Mouse (Mus musculus): ENCODE data around the gene Smr2. TPM values are rescaled to one million over a fixed set of nuclear protein-coding genes. Genes with fewer than 3 reads are reported as not detected.
"Not testable (repeated sequence)": the region's sequence is repeated elsewhere in the genome, so short reads cannot be mapped to it uniquely, and the experiment has no call there.

The Smr2 gene
- polyA plus RNA-seq (2014; fragmentation: Nextera tagmentation; extraction: Ambion mirVana), result not detected in 2 replicates

DNA sequence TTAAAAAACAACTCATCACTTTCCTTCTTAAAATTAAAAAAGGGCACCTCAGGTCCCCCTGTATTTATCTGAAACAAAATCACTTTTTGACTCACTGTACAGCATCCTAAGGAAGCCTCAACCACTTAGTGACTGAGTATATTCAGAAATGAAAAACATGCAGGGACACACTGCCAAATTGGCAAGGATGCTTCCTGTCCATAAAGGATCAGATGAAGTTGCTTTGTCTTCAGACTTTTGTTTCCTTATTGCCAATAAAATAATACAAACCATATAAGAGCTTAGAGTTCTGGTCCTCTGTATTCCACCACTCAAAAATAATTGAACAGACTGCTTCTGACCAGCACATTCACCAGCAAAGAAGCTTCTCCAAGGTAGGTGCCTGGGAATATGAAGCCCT is at the start of gene Smr2:
Gene Smr2 (plus strand): TSS at position 301 of the 400 bp plus-strand sequence.
- ATAC-seq (ENCODE audit: insufficient read depth); H3K4me3 ChIP-seq (ENCODE audit: low read depth, low read length); DNase-seq; H3K9ac ChIP-seq; H3K4me2 ChIP-seq; H3K27me3 ChIP-seq (ENCODE audit: insufficient read depth, low read length); H3K4me1 ChIP-seq (ENCODE audit: insufficient read depth); H3K27ac ChIP-seq (ENCODE audit: low read depth); H3K9me3 ChIP-seq (ENCODE audit: low read depth, low read length); H3K36me3 ChIP-seq (ENCODE audit: insufficient read depth): not testable (repeated sequence)

DNA sequence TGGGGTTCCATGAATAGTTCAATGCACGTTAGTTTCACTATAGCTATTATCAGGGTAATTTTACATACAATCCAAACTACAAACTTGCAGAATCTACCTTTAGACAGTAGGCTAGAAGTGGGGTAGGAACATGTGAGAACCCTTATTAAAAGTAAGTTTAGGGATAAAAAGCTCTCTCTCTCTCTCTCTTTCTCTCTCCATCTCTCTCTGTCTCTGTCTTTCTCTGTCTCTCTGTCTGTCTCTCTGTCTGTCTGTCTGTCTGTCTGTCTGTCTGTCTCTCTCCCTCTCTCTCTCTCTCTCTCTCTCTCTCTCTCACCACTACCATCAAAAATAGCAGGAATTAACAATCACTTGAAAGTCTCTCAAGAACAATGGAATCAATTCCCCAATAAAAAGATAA is 25.1 kb downstream of the Smr2 start, which contains the start of gene Gm11116:
Gene Gm11116 (minus strand): TSS at position 101 of the 400 bp plus-strand sequence.
- no peaks in the 10 kb centered on the region for H3K27me3 ChIP-seq (ENCODE audit: insufficient read depth, low read length)
- H3K27ac ChIP-seq (ENCODE audit: low read depth), result no peak within 1 kb of the TSS
- no peaks in the 10 kb centered on the region for H3K9me3 ChIP-seq (ENCODE audit: low read depth, low read length)
- ATAC-seq (ENCODE audit: insufficient read depth), result no peak
- H3K4me3 ChIP-seq (ENCODE audit: low read depth, low read length), result no peak within 1 kb of the TSS
- no peak within 1 kb of the TSS for H3K9ac ChIP-seq
- H3K4me1 ChIP-seq (ENCODE audit: insufficient read depth), result no peaks in the 10 kb centered on the region
- DNase-seq, result no peak
- H3K36me3 ChIP-seq (ENCODE audit: insufficient read depth), result no peaks in the 10 kb centered on the region
- no peak for TF ChIP-seq CTCF (IDR thresholded peaks at IDR 0.05; ENCODE audit: low read depth)
- no peak within 1 kb of the TSS for H3K4me2 ChIP-seq
- 68% methylated on average over 1 of the region's 1 CpGs for WGBS

DNA sequence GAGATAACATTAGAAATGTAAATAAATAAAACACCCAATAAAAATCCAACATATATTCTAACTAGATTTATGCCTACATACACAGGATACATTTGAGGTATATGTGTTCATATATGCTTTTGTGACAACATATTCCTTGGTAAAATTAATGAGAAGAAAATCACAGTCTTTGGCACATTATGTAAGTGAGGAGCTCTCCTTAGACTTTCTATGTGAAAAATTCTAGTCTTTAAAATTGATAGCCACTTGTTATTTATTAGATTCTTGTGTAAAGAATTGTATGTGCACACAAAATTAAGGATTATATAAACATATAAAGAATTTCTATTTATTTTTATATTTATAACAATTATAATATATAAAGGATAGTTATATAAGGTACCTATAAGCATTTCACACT is 67.6 kb downstream of the Smr2 start, which contains the start of gene Gm11115:
Gene Gm11115 (minus strand): TSS at position 101 of the 400 bp plus-strand sequence.
- Histone ChIP-seq H3K27ac (ENCODE audit: low read depth) (no peak within 1 kb of the TSS), H3K36me3 (ENCODE audit: insufficient read depth) (no peaks in the 10 kb centered on the region), H3K9me3 (ENCODE audit: low read depth, low read length) (no peaks in the 10 kb centered on the region), H3K9ac (no peak within 1 kb of the TSS), H3K4me2 (no peak within 1 kb of the TSS), H3K27me3 (ENCODE audit: insufficient read depth, low read length) (no peaks in the 10 kb centered on the region), H3K4me3 (ENCODE audit: low read depth, low read length) (no peak within 1 kb of the TSS), H3K4me1 (ENCODE audit: insufficient read depth) (no peaks in the 10 kb centered on the region)
- DNase-seq (no peak), ATAC-seq (ENCODE audit: insufficient read depth) (no peak)
- TF ChIP-seq CTCF (IDR thresholded peaks at IDR 0.05; ENCODE audit: low read depth), result no peak

Other genes starting within 250 kb of the Smr2 start
- not detected in 2 replicates for gene Odam, start 201.5 kb upstream of the Smr2 start, polyA plus RNA-seq (2014; fragmentation: Nextera tagmentation; extraction: Ambion mirVana)
- not detected in 2 replicates for gene Csn3, start 161.0 kb upstream of the Smr2 start, polyA plus RNA-seq (2014; fragmentation: Nextera tagmentation; extraction: Ambion mirVana)
- not detected in 2 replicates for gene 2310003L06Rik, start 117.1 kb upstream of the Smr2 start, polyA plus RNA-seq (2014; fragmentation: Nextera tagmentation; extraction: Ambion mirVana)
- not detected in 2 replicates for gene Gm28434, start 117.0 kb upstream of the Smr2 start, polyA plus RNA-seq (2014; fragmentation: Nextera tagmentation; extraction: Ambion mirVana)
- not detected in 2 replicates for gene Cabs1, start 107.1 kb upstream of the Smr2 start, polyA plus RNA-seq (2014; fragmentation: Nextera tagmentation; extraction: Ambion mirVana)
- gene Smr3a, start 84.0 kb upstream of the Smr2 start, polyA plus RNA-seq (2014; fragmentation: Nextera tagmentation; extraction: Ambion mirVana), result not detected in 2 replicates
- not detected in 2 replicates for gene Gm11116, start 25.0 kb downstream of the Smr2 start, polyA plus RNA-seq (2014; fragmentation: Nextera tagmentation; extraction: Ambion mirVana)
- not detected in 2 replicates for gene Gm11115, start 67.5 kb downstream of the Smr2 start, polyA plus RNA-seq (2014; fragmentation: Nextera tagmentation; extraction: Ambion mirVana)
- gene Gm7714, start 182.4 kb downstream of the Smr2 start, polyA plus RNA-seq (2014; fragmentation: Nextera tagmentation; extraction: Ambion mirVana), result not detected in 2 replicates
- gene Prol1, start 230.8 kb downstream of the Smr2 start, polyA plus RNA-seq (2014; fragmentation: Nextera tagmentation; extraction: Ambion mirVana), result not detected in 2 replicates

Data from lung, embryonic 14.5 days (tissue).